Mouse (Mus musculus): ENCODE measurements around the gene Filip1. TPM values are rescaled to one million over a fixed set of nuclear protein-coding genes. Genes with fewer than 3 reads are reported as not detected.

Filip1 gene
- polyA plus RNA-seq, 1 experiment from 2014 or later, result 0.88 TPM

- Histone ChIP-seq H3K27me3 (ENCODE audit: low read depth, poor library complexity, severe bottlenecking) (no peaks in the 10 kb centered on the region), H3K9me3 (replicated peaks) (no peaks in the 10 kb centered on the region), H3K4me3 (no peak overlapping the region), H3K4me1 (peaks cover 9% of the 10 kb centered on the region), H3K36me3 (no peaks in the 10 kb centered on the region), H3K27ac (no peak overlapping the region)
- WGBS, result 73% methylated on average over 8 of the region's 8 CpGs
- no peak for DNase-seq (ENCODE audit: low spot score)
Measured at GRCm38 (mm10) chr9:79951984-79952383, 60.7 kb downstream of the Filip1 start.

GRCm38 (mm10) chr9:79951339-79951738, 61.3 kb downstream of the Filip1 start:
- H3K36me3 ChIP-seq, result no peaks in the 10 kb centered on the region
- H3K27me3 ChIP-seq (ENCODE audit: low read depth, poor library complexity, severe bottlenecking), result no peaks in the 10 kb centered on the region
- H3K27ac ChIP-seq, result no peak overlapping the region
- H3K9me3 ChIP-seq (replicated peaks), result no peaks in the 10 kb centered on the region
- H3K4me3 ChIP-seq, result no peak overlapping the region
- WGBS, result 88% methylated on average over 5 of the region's 5 CpGs
- H3K4me1 ChIP-seq, result peaks cover 9% of the 10 kb centered on the region
- no peak for DNase-seq (ENCODE audit: low spot score)

GRCm38 (mm10) chr9:79950666-79951065, 62.0 kb downstream of the Filip1 start:
- Histone ChIP-seq H3K27me3 (ENCODE audit: low read depth, poor library complexity, severe bottlenecking) (no peaks in the 10 kb centered on the region), H3K9me3 (replicated peaks) (no peaks in the 10 kb centered on the region), H3K36me3 (no peaks in the 10 kb centered on the region), H3K4me1 (peaks cover 9% of the 10 kb centered on the region), H3K4me3 (no peak overlapping the region), H3K27ac (no peak overlapping the region)
- 93% methylated on average over 5 of the region's 5 CpGs for WGBS
- no peak for DNase-seq (ENCODE audit: low spot score)

- DNase-seq (ENCODE audit: low spot score), result no peak
- no peak overlapping the region for H3K27ac ChIP-seq
- WGBS, result 83% methylated on average over 6 of the region's 6 CpGs
Measured at GRCm38 (mm10) chr9:79950038-79950437, 62.6 kb downstream of the Filip1 start.

GRCm38 (mm10) chr9:79948376-79948775, 64.3 kb downstream of the Filip1 start:
- 92% methylated on average over 2 of the region's 2 CpGs for WGBS
- no peak for DNase-seq (ENCODE audit: low spot score)
- Histone ChIP-seq H3K4me3 (no peak overlapping the region), H3K9me3 (replicated peaks) (no peaks in the 10 kb centered on the region), H3K4me1 (peaks cover 9% of the 10 kb centered on the region), H3K27ac (no peak overlapping the region), H3K27me3 (ENCODE audit: low read depth, poor library complexity, severe bottlenecking) (no peaks in the 10 kb centered on the region), H3K36me3 (no peaks in the 10 kb centered on the region)

More at GRCm38 (mm10) chr9:79950038-79950437, 62.6 kb downstream of the Filip1 start:
- no peaks in the 10 kb centered on the region for H3K36me3 ChIP-seq
- H3K4me3 ChIP-seq, result no peak overlapping the region
- H3K27me3 ChIP-seq (ENCODE audit: low read depth, poor library complexity, severe bottlenecking), result no peaks in the 10 kb centered on the region
- peaks cover 9% of the 10 kb centered on the region for H3K4me1 ChIP-seq
- no peaks in the 10 kb centered on the region for H3K9me3 ChIP-seq (replicated peaks)

- H3K27me3 ChIP-seq (ENCODE audit: low read depth, poor library complexity, severe bottlenecking), result no peaks in the 10 kb centered on the region
- no peaks in the 10 kb centered on the region for H3K9me3 ChIP-seq (replicated peaks)
- DNase-seq (ENCODE audit: low spot score), result no peak
- no peaks in the 10 kb centered on the region for H3K36me3 ChIP-seq
- WGBS, result 77% methylated on average over 2 of the region's 2 CpGs
- no peak overlapping the region for H3K27ac ChIP-seq
- no peak overlapping the region for H3K4me3 ChIP-seq
- peaks cover 9% of the 10 kb centered on the region for H3K4me1 ChIP-seq
Measured at GRCm38 (mm10) chr9:79947973-79948372, 64.7 kb downstream of the Filip1 start.

- WGBS, result 81% methylated on average over 3 of the region's 3 CpGs
- Histone ChIP-seq H3K27ac (no peak overlapping the region), H3K36me3 (no peaks in the 10 kb centered on the region), H3K4me1 (peaks cover 8% of the 10 kb centered on the region), H3K4me3 (no peak overlapping the region), H3K27me3 (ENCODE audit: low read depth, poor library complexity, severe bottlenecking) (no peaks in the 10 kb centered on the region), H3K9me3 (replicated peaks) (no peaks in the 10 kb centered on the region)
- no peak for DNase-seq (ENCODE audit: low spot score)
Measured at GRCm38 (mm10) chr9:79947414-79947813, 65.2 kb downstream of the Filip1 start.

- H3K36me3 ChIP-seq, result no peaks in the 10 kb centered on the region
- H3K9me3 ChIP-seq (replicated peaks), result no peaks in the 10 kb centered on the region
- H3K27me3 ChIP-seq (ENCODE audit: low read depth, poor library complexity, severe bottlenecking), result no peaks in the 10 kb centered on the region
- no peak overlapping the region for H3K27ac ChIP-seq
- WGBS, result 87% methylated on average over 6 of the region's 6 CpGs
- H3K4me3 ChIP-seq, result no peak overlapping the region
- DNase-seq (ENCODE audit: low spot score), result no peak
- H3K4me1 ChIP-seq, result 0 out of 2 replicates have a peak, but pooled peaks cover 5% of the 10 kb centered on the region
Measured at GRCm38 (mm10) chr9:79944872-79945271, 67.8 kb downstream of the Filip1 start.

- 67% methylated on average over 10 of the region's 10 CpGs for WGBS
- H3K36me3 ChIP-seq, result no peaks in the 10 kb centered on the region
Measured at GRCm38 (mm10) chr9:79943986-79944385, 68.7 kb downstream of the Filip1 start.

GRCm38 (mm10) chr9:79938416-79939206, 74.0 kb downstream of the Filip1 start:
- no peaks in the 10 kb centered on the region for H3K36me3 ChIP-seq
- no peaks in the 10 kb centered on the region for H3K27me3 ChIP-seq (ENCODE audit: low read depth, poor library complexity, severe bottlenecking)
- H3K4me1 ChIP-seq, result 0 out of 2 replicates have a peak, but pooled peaks cover 5% of the 10 kb centered on the region
- H3K9me3 ChIP-seq (replicated peaks), result no peaks in the 10 kb centered on the region
- H3K4me3 ChIP-seq, result no peak overlapping the region
- no peak overlapping the region for H3K27ac ChIP-seq
- WGBS, result 76% methylated on average over 11 of the region's 11 CpGs
- DNase-seq (ENCODE audit: low spot score), result no peak

More at GRCm38 (mm10) chr9:79943986-79944385, 68.7 kb downstream of the Filip1 start:
- Histone ChIP-seq H3K27ac (no peak overlapping the region), H3K27me3 (ENCODE audit: low read depth, poor library complexity, severe bottlenecking) (no peaks in the 10 kb centered on the region), H3K4me1 (0 out of 2 replicates have a peak, but pooled peaks cover 5% of the 10 kb centered on the region), H3K9me3 (replicated peaks) (no peaks in the 10 kb centered on the region), H3K4me3 (no peak overlapping the region)
- no peak for DNase-seq (ENCODE audit: low spot score)

GRCm38 (mm10) chr9:79937570-79937969, 75.1 kb downstream of the Filip1 start:
- no peaks in the 10 kb centered on the region for H3K36me3 ChIP-seq
- 0 out of 2 replicates have a peak, but pooled peaks cover 5% of the 10 kb centered on the region for H3K4me1 ChIP-seq
- no peak overlapping the region for H3K4me3 ChIP-seq
- 91% methylated on average over 6 of the region's 6 CpGs for WGBS
- H3K9me3 ChIP-seq (replicated peaks), result no peaks in the 10 kb centered on the region
- H3K27ac ChIP-seq, result no peak overlapping the region
- H3K27me3 ChIP-seq (ENCODE audit: low read depth, poor library complexity, severe bottlenecking), result no peaks in the 10 kb centered on the region
- DNase-seq (ENCODE audit: low spot score), result no peak

- DNase-seq (ENCODE audit: low spot score), result no peak
- WGBS, result 91% methylated on average over 5 of the region's 5 CpGs
- no peaks in the 10 kb centered on the region for H3K27me3 ChIP-seq (ENCODE audit: low read depth, poor library complexity, severe bottlenecking)
Measured at GRCm38 (mm10) chr9:79932578-79932977, 80.1 kb downstream of the Filip1 start.

GRCm38 (mm10) chr9:79928092-79928491, 84.6 kb downstream of the Filip1 start:
- no peak for DNase-seq (ENCODE audit: low spot score)
- Histone ChIP-seq H3K4me1 (no peaks in the 10 kb centered on the region), H3K4me3 (no peak overlapping the region)

More at GRCm38 (mm10) chr9:79932578-79932977, 80.1 kb downstream of the Filip1 start:
- Histone ChIP-seq H3K4me3 (no peak overlapping the region), H3K36me3 (no peaks in the 10 kb centered on the region), H3K27ac (no peak overlapping the region), H3K4me1 (no peaks in the 10 kb centered on the region), H3K9me3 (replicated peaks) (no peaks in the 10 kb centered on the region)

More at GRCm38 (mm10) chr9:79928092-79928491, 84.6 kb downstream of the Filip1 start:
- H3K36me3 ChIP-seq, result no peaks in the 10 kb centered on the region
- H3K27me3 ChIP-seq (ENCODE audit: low read depth, poor library complexity, severe bottlenecking), result no peaks in the 10 kb centered on the region
- H3K27ac ChIP-seq, result no peak overlapping the region
- H3K9me3 ChIP-seq (replicated peaks), result no peaks in the 10 kb centered on the region
- WGBS, result 95% methylated on average over 3 of the region's 3 CpGs
